Mouse (Mus musculus) kidney, embryonic 14.5 days (tissue): ENCODE measurements around the gene Gm9268. TPM values are rescaled to one million over a fixed set of nuclear protein-coding genes. Genes with fewer than 3 reads are reported as not detected.
"Not testable (repeated sequence)": the region's sequence is repeated elsewhere in the genome, so short reads cannot be mapped to it uniquely, and the experiment has no call there.

Experiments
- ATAC-seq: fragments of 200-750 bp; cut with Nextera tagmentation; 2 replicates; pipeline ENCODE4 v1.8.0; 2017; ENCODE audit warnings: moderate number of reproducible peaks, mild to moderate bottlenecking, moderate TSS enrichment, moderate library complexity; ENCODE audit not compliant: low FRiP score, low TSS enrichment
- H3K27ac ChIP-seq: fragments of 300-500 bp; sonication (generic); 2 replicates; pipeline ENCODE4 v1.5.1; 2014; ENCODE audit warnings: low read depth, mild to moderate bottlenecking, low read length, moderate library complexity, mixed read lengths
- H3K27me3 ChIP-seq: fragments of 300-500 bp; sonication (generic); 2 replicates; pipeline ENCODE4 v1.6.1; 2014; ENCODE audit warnings: mild to moderate bottlenecking, low read length; ENCODE audit not compliant: control insufficient read depth, insufficient read depth
- H3K36me3 ChIP-seq: fragments of 300-500 bp; sonication (generic); 2 replicates; pipeline ENCODE4 v1.6.1; 2014; ENCODE audit warnings: low read length, mixed read lengths; ENCODE audit not compliant: control insufficient read depth, insufficient read depth
- H3K4me1 ChIP-seq: fragments of 300-500 bp; sonication (generic); 2 replicates; pipeline ENCODE4 v1.6.1; 2014; ENCODE audit warnings: low read length, mixed read lengths; ENCODE audit not compliant: control insufficient read depth, insufficient read depth
- H3K4me2 ChIP-seq: fragments of 300-500 bp; sonication (generic); replicated peaks from 2 replicates; pipeline ENCODE4 v1.6.1; 2014; ENCODE audit warnings: low read depth, mild to moderate bottlenecking, low read length
- H3K4me3 ChIP-seq: fragments of 300-500 bp; sonication (generic); 2 replicates; pipeline ENCODE4 v1.5.1; 2014; ENCODE audit warnings: mild to moderate bottlenecking, low read length
- H3K9ac ChIP-seq: fragments of 300-500 bp; sonication (generic); 2 replicates; pipeline ENCODE4 v1.6.1; 2014; ENCODE audit warnings: low read depth, mild to moderate bottlenecking, low read length, moderate library complexity
- H3K9me3 ChIP-seq: fragments of 300-500 bp; sonication (generic); 2 replicates; pipeline ENCODE4 v1.6.1; 2016; ENCODE audit warnings: low read length; ENCODE audit not compliant: control insufficient read depth
- WGBS: fragments of 180-500 bp; shearing (Covaris S2); extraction: QIAGEN DNeasy Blood & Tissue Kit; methylation state at CpG from one replicate; pipeline ENCODE4 v1.1.7; 2014; 5-methylcytosine and 5-hydroxymethylcytosine counted together
- polyA plus RNA-seq: library from polyadenylated mRNA; unstranded; fragments of >200 nt; fragmentation: Nextera tagmentation; extraction: Ambion mirVana; gene quantifications from 2 replicates; pipeline ENCODE4 v1.2.1, GENCODE M21; 2014

Gene Gm9268
- polyA plus RNA-seq, result not detected in 2 replicates

DNA sequence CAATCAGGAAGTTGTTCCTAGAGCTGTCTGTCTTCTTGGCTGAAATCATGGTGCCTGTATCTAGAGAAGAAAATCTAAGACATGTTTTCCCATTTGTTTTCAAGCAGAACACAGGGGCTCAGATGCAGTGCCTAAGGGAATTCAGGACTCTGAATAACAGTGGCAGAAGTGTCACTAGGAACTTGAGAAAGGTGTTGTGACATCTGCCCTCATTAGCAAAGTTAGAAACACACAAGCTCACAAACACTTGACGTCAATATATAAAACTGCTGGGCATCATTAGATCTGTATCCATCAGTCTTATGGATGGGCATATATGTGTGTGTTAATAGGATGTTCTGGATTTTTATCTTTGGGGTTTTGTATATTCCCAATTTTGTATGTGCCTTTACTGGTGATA lies at the start of gene Gm9268:
Gene Gm9268, plus strand, starts transcription at position 301 of the 400 bp plus-strand sequence.
- H3K27ac ChIP-seq, H3K4me2 ChIP-seq, H3K9me3 ChIP-seq, H3K36me3 ChIP-seq, H3K9ac ChIP-seq, H3K4me1 ChIP-seq, ATAC-seq, H3K4me3 ChIP-seq, H3K27me3 ChIP-seq: not testable (repeated sequence)
- WGBS, result no CpG with 5 or more reads among the region's 1 CpGs

DNA sequence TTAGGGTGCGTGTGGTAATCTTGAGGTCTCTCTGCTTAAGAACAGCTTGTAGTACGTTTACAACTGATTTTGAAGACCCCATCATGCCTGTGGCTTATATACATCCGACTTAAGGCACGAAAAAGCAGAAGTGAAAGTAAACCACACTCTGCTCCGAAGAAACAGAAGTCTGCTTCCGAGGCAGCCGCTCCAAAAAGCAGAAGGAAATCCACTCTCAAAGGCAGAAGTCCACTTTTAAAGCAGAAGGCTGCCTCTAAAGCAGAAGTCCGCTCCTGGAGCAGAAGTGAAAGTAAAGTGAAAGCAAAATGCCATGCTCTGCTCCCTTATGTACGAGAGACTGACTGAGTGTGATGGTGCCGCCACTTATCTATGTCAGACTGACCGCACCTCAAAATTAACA lies 38.5 kb upstream of the Gm9268 start:
- no peak overlapping the region for H3K27ac ChIP-seq
- ATAC-seq, result no peak
- no peak overlapping the region for H3K9ac ChIP-seq
- H3K4me2 ChIP-seq, result no peak overlapping the region
- no peak overlapping the region for H3K4me3 ChIP-seq
- no peaks in the 10 kb centered on the region for H3K36me3 ChIP-seq
- 84% methylated on average over 11 of the region's 11 CpGs for WGBS
- no peaks in the 10 kb centered on the region for H3K27me3 ChIP-seq
- H3K9me3 ChIP-seq, result peaks cover 41% of the 10 kb centered on the region
- no peaks in the 10 kb centered on the region for H3K4me1 ChIP-seq

- Histone ChIP-seq H3K9ac (no peak overlapping the region), H3K4me2 (no peak overlapping the region), H3K27me3 (no peaks in the 10 kb centered on the region), H3K4me1 (no peaks in the 10 kb centered on the region), H3K4me3 (no peak overlapping the region), H3K36me3 (no peaks in the 10 kb centered on the region), H3K9me3 (peaks cover 43% of the 10 kb centered on the region), H3K27ac (no peak overlapping the region)
- no peak for ATAC-seq
- WGBS, result 89% methylated on average over 10 of the region's 10 CpGs
Observed at GRCm38 (mm10) chr7:42980739-42981138, 37.8 kb upstream of the Gm9268 start.

- H3K27ac ChIP-seq, result no peak overlapping the region
- H3K9me3 ChIP-seq, result peaks cover 2% of the 10 kb centered on the region; the same call in 1 of the 2 replicates
- H3K4me3 ChIP-seq, result no peak overlapping the region
- H3K27me3 ChIP-seq, result no peaks in the 10 kb centered on the region
- no peaks in the 10 kb centered on the region for H3K36me3 ChIP-seq
- 90% methylated on average over 8 of the region's 8 CpGs for WGBS
- H3K4me1 ChIP-seq, result no peaks in the 10 kb centered on the region
- no peak overlapping the region for H3K9ac ChIP-seq
- H3K4me2 ChIP-seq, result no peak overlapping the region
- no peak for ATAC-seq
Observed at GRCm38 (mm10) chr7:43077831-43078230, 59.3 kb downstream of the Gm9268 start.

Other genes with a start within 250 kb of the Gm9268 start
- gene Vmn2r62, start 225.2 kb upstream of the Gm9268 start, polyA plus RNA-seq, result not detected in 2 replicates
- not detected in 2 replicates for gene Gm2381, start 151.5 kb upstream of the Gm9268 start, polyA plus RNA-seq
- gene Vmn2r63, start 84.9 kb upstream of the Gm9268 start, polyA plus RNA-seq, result not detected in 2 replicates
- not detected in 2 replicates for gene Zfp936, start 95.5 kb downstream of the Gm9268 start, polyA plus RNA-seq